Mouse (Mus musculus) left cerebral cortex, postnatal 10 days (tissue): ENCODE measurements around the gene Scnn1a. TPM values are rescaled to one million over a fixed set of nuclear protein-coding genes. Genes with fewer than 3 reads are reported as not detected.

Experiments
- DNase-seq, 2 experiments: peaks; one replicate each; pipeline ENCODE4 v3.0.0; 2021 to 2022; ENCODE audit warnings: low spot score in 2 of 2, mixed read lengths in 1 of 2; ENCODE audit errors: extremely low spot score in 1 of 2
- intact Hi-C: fragments of 180-260 bp; cut with DNase I; formaldehyde crosslinking; loops from one replicate; pipeline ENCODE4 v1.15.1; 2025
- total RNA-seq, 2 experiments: library from RNA; stranded (reverse); gene quantifications; 2 replicates each; pipeline ENCODE4 v1.2.3; 2021

The Scnn1a gene
- total RNA-seq, 2 experiments from 2014 or later = 2.0 to 2.3 TPM

DNA sequence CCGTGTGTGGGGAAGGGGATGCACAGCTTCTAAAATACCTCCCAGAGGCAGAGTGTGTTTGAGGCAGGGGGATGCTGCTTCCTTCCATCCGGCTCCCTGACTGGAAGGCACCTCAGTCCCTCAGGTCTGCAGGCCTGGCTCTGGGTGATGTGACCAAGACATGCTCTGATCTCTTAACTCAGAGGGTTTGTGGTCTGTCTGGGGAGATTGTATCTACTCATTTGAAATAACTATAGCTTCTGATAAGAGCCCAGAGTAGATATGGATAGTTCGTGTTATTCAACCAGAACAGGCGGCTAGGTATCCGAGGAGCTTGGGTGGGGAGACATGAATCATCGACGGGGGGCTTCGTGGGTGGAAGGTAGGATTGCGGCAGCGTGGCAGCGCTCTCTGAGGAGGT is 32.8 kb downstream of the Scnn1a start:
- DNase-seq = no peak
- intact Hi-C loops = no loop called here

DNA sequence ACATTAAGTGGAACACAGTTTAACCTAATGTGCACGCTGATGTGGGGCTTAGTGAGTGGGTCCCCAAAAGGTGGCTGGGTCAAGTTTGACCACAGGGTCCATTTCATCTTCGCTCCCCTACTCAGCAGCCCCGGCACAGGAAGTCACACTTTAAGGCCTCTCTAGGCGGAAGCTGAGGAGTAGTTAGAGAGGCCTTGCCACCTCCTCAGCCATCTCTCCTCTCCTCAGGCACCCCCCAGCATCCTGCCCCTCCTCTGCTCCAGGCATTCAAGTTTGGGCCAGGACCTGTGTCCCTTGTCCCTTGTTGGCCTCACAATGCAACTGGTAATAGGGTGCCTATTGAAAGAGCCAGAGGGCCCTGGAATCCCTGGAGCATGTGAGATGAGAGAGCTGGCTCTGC is 33.2 kb downstream of the Scnn1a start:
- no peak for DNase-seq

DNA sequence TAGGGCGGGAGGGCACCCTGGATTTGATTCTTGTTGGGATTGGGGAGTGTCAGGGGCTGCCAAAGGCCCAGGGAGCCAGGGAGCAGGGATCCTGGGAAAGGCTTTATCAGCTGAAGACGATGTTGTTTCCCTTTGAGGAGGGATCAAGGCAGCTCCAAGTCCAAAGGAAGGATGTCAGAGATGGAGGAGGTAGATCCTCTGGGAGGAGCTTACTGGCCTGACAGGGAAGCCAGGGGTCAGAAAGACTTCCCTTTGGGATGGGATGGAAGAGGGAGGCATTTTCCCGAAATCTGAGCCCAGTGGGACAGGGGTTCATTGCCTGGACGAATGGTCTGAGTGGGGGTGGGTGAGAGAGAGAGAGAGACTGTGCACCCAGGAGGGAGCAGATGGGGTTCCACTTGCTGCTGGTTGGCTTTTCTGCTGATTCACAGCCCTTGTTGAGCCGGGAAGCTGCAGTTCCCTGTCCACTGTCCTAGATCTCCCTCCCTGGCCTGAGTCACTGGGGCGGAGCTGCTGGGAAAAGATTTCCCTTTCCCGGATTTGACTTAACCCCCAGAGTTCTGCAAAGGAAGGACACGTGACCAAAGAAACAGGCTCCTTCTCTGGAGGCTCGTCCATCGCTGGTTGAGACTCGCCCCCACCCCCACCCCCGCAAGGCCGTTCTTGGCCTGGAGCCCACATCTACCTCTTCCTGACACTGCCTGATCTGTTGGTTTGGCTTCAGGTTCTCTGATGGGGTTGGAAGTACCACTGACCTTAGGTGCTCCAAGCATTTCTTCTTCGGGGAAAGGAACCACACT is 34.1 kb downstream of the Scnn1a start:
- intact Hi-C loops = loop anchor here (5.0 kb wide), 1 partner anchor 77 kb away; no protein-coding TSS in a partner anchor
- peak in 1 of 2 experiments; percentile 77 for DNase-seq

More for the DNA sequence above, 33.2 kb downstream of the Scnn1a start:
- intact Hi-C loops = no loop called here

DNA sequence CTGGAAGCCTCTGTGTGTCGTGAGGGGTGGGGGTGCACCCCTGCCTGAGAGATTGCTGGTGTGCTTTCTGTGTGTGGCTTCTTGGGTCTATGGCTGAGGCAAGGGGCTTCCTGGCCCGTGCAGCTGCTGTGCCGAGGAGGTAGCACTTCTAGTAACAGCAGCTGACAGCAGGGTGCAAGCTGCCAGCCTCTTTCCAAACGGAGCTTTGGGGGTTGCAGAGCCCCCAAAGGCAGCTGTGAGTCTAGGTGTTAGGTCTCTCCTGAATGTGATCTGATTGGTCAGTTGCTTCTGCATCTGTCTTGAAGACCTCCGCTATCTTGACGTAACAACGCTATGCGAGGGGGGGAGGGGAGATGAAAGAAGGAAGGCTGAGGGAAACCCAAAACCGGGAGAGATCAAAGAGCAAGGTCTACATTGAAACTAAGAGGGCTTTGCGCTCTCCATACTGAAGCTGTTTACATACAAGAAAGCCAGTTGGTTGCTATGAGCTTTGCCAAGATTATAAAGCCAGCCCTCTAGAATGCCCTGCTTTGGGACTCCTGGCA is 34.8 kb downstream of the Scnn1a start:
- no peak for DNase-seq
- intact Hi-C loops = loop anchor here (5.0 kb wide), 1 partner anchor 78 kb away; no protein-coding TSS in a partner anchor

DNA sequence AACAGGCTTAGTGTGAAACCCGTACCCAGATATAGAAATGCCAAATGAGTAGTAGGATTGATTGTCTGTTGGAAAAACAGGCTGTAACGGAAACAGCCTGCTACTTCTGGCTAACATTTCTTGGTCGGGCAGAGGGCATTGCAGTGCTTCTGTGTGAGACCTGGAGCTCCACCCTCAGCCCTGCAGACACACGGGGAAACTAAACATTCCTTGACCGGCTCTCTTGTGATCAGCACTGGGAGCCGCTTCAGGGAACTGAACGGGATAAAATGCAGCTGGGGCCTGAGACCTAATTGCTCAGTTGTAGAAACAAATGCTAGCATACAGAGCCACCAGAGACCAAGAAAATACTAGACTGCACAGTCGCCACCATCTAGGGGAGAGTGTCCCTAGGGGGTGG is 35.8 kb downstream of the Scnn1a start:
- DNase-seq = no peak
- intact Hi-C loops = loop anchor here (5.0 kb wide), 1 partner anchor 79 kb away; no protein-coding TSS in a partner anchor

DNA sequence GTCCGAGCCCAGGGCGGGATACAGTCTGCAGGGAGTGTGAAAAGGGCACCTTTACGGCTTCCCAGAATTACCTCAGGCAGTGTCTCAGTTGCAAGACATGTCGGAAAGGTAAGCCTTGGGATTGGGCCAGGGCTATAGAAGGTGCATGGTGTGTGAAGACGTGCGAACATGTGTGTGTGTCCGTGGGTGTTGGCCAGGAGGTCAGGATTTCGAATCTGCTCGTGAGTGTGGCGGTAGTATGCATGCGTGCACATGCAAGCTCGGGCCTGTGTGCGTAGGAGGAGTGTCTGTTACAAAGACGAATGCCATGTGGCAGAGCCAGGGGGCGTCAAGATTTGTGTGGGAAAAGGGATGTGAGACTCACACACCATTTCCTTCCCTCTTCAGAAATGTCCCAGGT is 36.9 kb downstream of the Scnn1a start:
- intact Hi-C loops = loop anchor here (5.0 kb wide), 1 partner anchor 80 kb away; no protein-coding TSS in a partner anchor
- DNase-seq = no peak

DNA sequence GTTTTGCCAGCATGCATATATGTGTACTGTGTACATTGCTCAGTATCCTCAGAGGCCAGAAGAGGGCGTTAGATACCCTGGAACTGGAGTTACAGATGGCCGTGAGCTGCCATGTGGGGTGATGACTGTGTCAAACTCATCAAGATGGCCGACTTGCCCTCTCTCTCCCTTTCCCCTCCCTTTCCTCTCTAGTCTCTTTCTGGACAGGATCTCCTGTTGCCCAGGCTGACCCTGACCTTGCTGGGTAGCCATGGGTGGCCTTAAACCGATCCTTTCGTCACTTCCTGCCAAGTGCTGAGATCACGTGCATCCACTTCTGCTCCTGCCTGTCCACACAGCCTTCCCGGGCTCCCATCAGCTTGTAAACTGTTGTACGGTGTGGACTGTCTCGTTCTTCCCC is 39.5 kb downstream of the Scnn1a start:
- intact Hi-C loops = loop anchor here (5.0 kb wide), 1 partner anchor 83 kb away; no protein-coding TSS in a partner anchor

DNA sequence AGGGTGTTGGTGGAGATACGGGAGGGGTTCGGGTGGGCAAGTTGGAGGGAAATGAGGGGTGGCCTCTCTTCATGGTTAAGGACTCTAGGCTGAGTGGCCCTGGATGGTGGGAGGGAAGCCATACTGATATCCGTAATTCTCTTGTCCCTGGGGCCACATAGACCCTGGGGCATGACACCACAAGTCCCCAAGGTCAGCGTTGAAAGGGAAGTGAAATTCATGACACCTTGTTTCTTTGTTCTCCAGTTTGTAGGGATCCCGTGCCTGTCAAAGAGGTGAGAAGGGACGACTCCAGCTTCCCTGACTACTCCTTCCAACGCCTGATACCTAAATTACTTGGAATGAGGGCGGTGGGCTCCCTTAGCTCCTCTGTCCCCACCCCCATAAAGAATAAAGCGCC is 40.4 kb downstream of the Scnn1a start:
- DNase-seq = no peak
- intact Hi-C loops = no loop called here

More for the DNA sequence above, 39.5 kb downstream of the Scnn1a start:
- no peak for DNase-seq

DNA sequence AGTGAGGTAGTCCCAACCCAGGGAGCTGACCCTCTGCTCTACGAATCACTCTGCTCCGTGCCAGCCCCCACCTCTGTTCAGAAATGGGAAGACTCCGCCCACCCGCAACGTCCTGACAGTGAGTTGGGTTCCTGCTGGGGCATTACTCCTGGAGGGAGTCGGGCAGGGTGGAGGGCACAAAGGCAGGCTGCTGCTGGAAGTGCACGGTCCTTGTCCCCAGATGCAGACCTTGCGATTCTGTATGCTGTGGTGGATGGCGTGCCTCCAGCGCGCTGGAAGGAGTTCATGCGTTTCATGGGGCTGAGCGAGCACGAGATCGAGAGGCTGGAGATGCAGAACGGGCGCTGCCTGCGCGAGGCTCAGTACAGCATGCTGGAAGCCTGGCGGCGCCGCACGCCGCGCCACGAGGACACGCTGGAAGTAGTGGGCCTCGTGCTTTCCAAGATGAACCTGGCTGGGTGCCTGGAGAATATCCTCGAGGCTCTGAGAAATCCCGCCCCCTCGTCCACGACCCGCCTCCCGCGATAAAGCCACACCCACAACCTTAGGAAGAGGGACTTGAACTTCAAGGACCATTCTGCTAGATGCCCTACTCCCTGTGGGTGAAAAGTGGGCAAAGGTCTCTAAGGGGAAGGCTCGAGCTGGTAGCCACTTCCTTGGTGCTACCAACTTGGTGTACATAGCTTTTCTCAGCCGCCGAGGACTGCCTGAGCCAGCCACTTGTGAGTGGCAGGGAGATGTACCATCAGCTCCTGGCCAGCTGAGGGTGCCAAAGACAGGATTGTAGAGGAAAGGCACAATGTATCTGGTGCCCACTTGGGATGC is 41.2 kb downstream of the Scnn1a start:
- intact Hi-C loops = no loop called here
- DNase-seq = peak; percentile 34 to 78

DNA sequence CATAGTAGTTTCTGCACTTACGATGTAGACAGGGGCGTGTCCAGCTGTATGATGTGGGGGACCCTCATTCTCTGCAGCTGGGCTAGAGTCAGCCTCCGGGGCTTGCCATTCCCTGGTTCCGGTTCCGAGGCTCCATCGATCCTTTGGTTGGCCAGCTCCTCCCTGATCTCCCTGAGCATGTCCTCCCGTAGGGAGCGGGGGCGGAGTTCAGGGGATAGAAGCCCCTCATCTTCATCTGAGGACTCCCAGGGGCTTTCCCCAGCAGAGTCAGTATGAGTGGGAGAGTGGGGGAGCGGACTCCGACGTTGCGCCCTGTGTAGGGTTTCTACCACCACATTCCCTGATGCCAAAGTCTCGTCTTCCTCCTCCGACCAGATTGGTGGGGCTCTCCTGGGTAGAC is 42.6 kb downstream of the Scnn1a start:
- DNase-seq = no peak
- intact Hi-C loops = no loop called here

DNA sequence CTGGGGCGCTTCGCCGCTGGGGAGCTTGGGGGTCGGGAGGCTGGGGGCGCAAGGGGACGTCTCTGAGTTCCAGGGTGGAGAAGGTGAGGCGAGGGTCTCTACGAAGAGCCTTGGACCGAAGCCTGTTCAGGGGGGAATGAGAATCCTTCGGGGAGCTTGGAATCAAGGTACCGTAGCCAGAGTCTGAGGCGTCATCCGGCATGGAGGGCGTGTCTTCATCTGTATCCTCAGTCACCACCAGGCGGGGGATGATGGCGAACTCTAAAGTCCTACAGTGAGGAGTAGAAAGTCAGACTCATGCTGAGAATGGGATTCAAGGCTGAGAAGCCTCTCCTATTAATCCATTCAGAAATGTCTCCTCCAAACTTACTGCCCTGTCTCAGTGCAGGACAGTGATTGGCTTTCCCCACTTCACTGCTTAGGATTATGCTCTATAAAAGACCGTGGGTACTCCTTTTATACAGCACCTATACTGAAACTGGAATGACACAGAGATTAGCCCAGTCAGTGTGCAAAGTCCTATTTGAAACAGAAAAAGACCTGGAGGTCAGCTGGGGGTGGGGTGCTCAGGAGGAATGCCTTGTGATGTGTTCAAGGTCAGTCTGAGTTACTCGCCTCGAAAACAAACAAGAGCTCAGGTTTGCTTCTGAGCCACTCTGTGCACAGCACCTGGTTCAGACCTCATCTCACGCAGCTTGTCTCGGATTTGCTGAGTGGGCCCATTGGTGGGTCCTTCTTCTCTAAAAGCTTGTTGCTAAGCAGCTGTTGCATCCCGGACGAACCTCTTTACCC is 43.2 kb downstream of the Scnn1a start:
- DNase-seq = no peak
- intact Hi-C loops = no loop called here

DNA sequence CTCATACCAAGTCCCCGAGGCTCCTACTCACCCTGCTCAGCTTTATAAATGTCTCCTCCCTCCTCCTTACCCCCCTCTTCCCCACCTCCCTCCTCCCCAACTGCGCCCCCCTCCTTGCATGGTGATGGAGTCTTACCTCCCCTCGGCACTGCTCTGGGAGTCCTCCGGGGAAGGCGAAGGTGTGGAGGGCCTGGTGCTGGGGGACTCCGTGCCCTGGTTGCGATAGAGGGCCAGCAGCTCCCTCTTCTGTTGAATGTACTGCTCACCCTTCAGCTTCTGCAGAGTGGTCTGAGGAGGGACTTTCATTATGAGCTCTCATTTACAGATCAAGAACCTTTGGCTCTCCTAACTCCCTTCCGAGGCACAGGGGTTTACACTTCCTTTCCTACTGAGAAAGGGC is 44.0 kb downstream of the Scnn1a start:
- intact Hi-C loops = no loop called here
- no peak for DNase-seq

DNA sequence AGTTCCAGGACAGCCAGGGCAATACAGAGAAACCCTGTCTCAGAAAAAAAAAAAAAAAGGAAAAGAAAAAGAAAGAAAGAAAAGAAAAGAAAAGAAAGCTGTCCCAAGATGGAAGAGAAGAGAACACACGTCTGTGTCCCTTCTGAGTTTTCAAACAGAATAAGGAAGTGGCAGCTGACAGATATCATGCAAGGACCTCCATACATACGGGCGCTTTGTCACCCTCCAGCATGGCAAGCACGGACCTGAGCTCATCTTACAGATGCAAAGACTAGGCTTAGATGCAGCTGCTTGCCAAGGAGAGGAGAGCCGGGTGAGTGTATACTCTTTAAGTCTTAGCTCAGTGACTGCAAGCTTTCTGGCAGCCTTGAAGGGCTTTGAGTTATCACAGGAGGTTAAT is 45.1 kb downstream of the Scnn1a start:
- intact Hi-C loops = no loop called here
- DNase-seq = no peak

DNA sequence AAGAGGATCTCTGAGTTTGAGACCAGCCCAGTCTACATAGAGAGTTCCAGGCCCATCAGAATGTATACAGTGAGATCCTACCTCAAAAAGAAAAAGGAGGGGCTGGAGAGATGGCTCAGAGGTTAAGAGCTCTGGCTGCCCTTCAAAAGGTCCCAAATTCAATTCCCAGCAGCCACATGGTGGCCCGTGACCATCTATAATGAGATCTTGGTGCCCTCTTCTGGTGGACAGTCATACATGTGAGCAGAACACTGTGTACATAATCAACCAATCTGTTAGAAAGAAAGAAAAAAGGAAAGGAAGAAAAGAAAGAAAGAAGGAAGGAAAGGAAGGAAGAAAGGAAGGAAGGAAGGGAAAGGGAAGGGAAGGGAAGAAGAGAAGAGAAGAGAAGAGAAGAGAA is 45.7 kb downstream of the Scnn1a start:
- DNase-seq = no peak
- intact Hi-C loops = no loop called here

DNA sequence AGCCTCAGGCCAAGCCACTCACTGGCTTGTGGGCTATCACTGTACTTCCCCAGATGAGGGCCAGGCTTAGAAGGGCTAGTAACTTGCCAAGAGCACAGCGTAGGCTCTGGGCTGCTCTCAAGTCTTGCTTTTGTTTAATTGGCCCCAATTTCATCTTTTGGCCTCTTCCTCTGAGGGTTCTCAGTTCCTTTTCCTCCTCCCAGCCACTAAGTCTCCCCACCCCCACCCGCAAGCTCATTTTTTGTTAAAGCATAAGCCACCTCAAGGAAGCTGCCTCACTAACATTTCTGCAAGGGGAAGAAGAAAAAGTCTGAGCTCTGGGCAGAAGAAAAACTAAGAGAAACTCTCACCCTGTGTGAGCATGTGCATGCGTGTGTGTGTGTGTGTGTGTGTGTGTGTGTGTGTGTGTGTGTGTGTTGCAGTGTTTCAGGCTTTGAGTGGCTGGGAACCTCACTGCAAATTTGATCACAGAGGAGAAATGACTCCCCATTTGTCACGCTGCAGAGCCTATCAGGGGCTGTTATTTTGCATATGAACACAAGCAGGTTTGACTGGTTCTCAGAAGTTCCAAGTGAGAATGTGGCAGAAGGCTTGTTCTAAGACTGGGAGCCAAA is 47.4 kb downstream of the Scnn1a start:
- intact Hi-C loops = no loop called here
- DNase-seq = no peak

DNA sequence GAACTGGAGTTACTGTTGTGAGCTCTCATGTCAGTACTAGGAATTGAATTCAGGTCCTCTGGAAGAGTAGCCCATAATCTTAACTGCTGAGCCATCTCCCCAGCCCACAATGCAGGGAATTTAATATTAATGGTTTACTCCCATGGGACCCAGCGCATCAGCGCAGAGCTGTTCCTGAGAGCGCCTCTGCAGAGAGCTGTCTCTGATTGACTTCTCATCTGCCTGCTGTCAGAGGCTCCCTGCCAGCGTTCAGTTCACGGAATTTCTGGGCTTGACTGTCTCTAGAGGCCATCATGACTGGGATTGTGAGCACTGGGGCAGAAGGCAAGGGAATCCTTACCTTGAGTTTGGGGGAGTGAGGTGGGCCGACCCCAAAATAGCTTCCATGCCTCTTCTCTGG is 56.6 kb downstream of the Scnn1a start:
- DNase-seq = no peak
- intact Hi-C loops = no loop called here

DNA sequence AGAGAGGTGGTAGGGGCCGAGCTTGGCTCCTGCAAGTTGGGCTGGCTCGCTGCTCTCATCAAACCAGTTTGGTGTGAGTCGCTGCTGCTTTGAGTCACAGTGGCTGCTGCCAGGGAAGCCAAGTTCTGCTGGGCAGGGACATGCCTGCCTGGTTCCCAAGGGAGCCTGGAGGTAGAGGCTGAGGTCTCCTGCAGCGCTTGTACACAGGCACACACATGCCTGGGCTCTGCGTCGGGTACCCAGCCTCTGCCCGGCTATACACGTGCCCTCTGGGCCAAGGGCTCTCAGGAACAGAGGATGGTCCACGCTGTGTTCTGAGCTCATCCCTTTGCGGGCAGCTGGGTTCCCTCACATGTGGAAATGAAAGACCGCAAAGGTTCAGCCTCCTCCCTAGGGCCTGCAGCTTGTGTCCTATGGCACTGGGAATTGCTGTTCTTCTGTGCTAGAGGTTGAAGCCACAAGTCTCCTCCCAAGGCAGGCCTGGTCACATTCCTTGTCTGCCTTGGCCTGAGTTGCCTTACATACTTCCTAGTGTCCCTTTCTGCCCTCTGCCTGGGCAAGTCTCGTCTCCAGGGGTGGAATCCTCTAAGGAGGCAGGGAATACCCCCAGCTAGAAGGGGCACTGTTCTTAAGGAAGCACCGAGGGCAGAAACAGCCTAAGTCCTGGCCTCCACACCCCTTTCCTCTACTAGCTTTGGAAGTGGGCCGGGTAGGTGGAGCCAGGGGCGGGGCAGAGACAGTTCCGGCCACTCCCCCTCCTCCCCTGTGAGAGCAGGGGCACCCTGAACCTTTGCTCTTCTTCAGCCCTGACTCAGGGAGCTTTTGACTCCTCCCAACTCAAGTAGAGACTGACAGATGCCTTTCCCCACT is 57.4 kb downstream of the Scnn1a start:
- DNase-seq = peak in 1 of 2 experiments; percentile 68
- intact Hi-C loops = no loop called here
